8 mouse cellular contexts compared by ENCODE assay signal in the genomic region with DNA sequence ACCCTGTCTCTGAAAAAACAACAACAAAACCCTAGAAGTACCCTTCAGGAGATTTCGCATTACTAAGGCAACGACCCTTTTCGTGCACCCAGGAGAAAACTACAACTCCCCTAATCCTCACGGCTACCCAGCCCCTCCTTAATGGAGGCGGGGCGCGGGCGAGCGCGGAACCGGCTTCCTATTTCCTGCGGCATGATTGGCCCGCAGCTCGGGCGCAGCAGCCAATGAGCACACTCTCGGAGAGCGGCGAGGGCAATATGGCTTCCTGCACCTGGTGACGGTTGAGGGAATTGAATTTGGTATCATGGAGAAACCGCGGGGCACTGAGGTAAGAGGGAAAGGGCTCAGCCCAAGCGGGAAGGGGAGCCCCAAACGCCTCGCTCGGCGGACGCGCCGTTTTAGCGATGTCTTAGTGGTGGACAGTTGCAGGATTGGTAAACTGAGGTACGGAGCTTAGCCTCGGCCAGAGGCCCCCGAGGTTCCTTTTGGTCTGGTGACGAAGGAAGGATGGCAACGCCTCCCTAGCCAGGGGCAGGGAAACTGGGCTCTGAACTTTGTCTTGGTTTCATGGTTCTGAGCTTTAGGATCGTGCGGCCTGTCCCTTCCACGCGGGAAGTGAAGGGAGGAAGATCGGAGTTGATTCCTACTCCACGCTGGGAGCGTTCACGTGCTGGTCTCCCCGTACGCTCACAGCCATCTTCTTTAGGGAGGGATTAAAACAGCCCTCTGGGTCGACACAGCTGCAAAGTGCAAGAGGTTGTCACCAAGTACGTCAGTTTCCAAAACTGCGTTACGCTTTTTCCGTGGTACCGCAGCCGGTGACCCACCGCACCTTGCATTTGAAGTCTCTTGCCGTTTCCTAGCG. TPM values are rescaled to one million over a fixed set of nuclear protein-coding genes. Genes with fewer than 3 reads are reported as not detected.
DNase-seq lines count a peak whose midpoint lies in the region; ATAC-seq and TF ChIP-seq lines count a peak whose summit lies in the region.

A gene (plus strand): TSS at position 193 of the 865 bp plus-strand sequence.

- H3K9me3 ChIP-seq in embryonic facial prominence, embryonic 15.5 days (replicated peaks) = no peaks in the 10 kb centered on the region
- no peaks in the 10 kb centered on the region for H3K9me3 ChIP-seq in limb, embryonic 14.5 days (ENCODE audit: control insufficient read depth, low read length)
- H3K9me3 ChIP-seq in midbrain, postnatal 0 days (ENCODE audit: low read length) = no peaks in the 10 kb centered on the region

- H3K36me3 ChIP-seq in embryonic facial prominence, embryonic 15.5 days = peaks cover 18% of the 10 kb centered on the region
- peaks cover 18% of the 10 kb centered on the region for H3K36me3 ChIP-seq in limb, embryonic 14.5 days (ENCODE audit: control insufficient read depth, insufficient read depth, low read length)
- H3K36me3 ChIP-seq in midbrain, postnatal 0 days (ENCODE audit: insufficient read depth, low read length) = peaks cover 20% of the 10 kb centered on the region

- peak; percentile 93 for DNase-seq in 416B (ENCODE audit: low read depth)
- DNase-seq in heart, adult 8-10 months (ENCODE audit: low spot score) = peak; percentile 88
- DNase-seq in kidney, adult 9 months = peak; percentile 93
- DNase-seq in limb, embryonic 14.5 days (ENCODE audit: low spot score) = peak; percentile 93
- DNase-seq in midbrain, postnatal 0 days (ENCODE audit: low spot score) = peak; percentile 95
- peak; percentile 82 to 88 for DNase-seq in spleen, postnatal 14 days (ENCODE audit: low spot score in 2 of 2)

- peak within 1 kb of the TSS; percentile 69 for H3K9ac ChIP-seq in embryonic facial prominence, embryonic 15.5 days
- peak within 1 kb of the TSS; percentile 60 for H3K9ac ChIP-seq in limb, embryonic 14.5 days (ENCODE audit: low read depth, low read length, severe bottlenecking)
- H3K9ac ChIP-seq in midbrain, postnatal 0 days (replicated peaks; ENCODE audit: low read length, poor library complexity, severe bottlenecking) = peak within 1 kb of the TSS; percentile 72

- H3K27ac ChIP-seq in bone marrow, adult 2 months (ENCODE audit: control insufficient read depth, insufficient read depth, low read depth, low read length, poor library complexity) = peak within 1 kb of the TSS; percentile 66
- no peak within 1 kb of the TSS for H3K27ac ChIP-seq in embryonic facial prominence, embryonic 15.5 days (replicated peaks)
- H3K27ac ChIP-seq in limb, embryonic 14.5 days (replicated peaks; ENCODE audit: low read depth, low read length) = no peak within 1 kb of the TSS
- peak within 1 kb of the TSS; percentile 51; the same call in 1 of the 2 replicates for H3K27ac ChIP-seq in midbrain, postnatal 0 days (ENCODE audit: low read depth, low read length)

- TF ChIP-seq CTCF in bone marrow, adult 2 months (IDR thresholded peaks at IDR 0.05; ENCODE audit: control insufficient read depth, insufficient read depth, low read length) = 0 out of 2 replicates have a peak, but pooled peaks have one; percentile 13
- TF ChIP-seq CTCF in midbrain, postnatal 0 days (IDR thresholded peaks at IDR 0.05) = peak; percentile 58

- peak; percentile 97 for ATAC-seq in embryonic facial prominence, embryonic 15.5 days (ENCODE audit: insufficient number of reproducible peaks, low FRiP score, low TSS enrichment, low read depth)
- ATAC-seq in limb, embryonic 14.5 days (ENCODE audit: low FRiP score, low read depth) = peak; percentile 98
- peak; percentile 99 for ATAC-seq in midbrain, postnatal 0 days (ENCODE audit: low FRiP score)

- H3K4me1 ChIP-seq in bone marrow, adult 2 months (ENCODE audit: control insufficient read depth, insufficient read depth, low read length) = no peaks in the 10 kb centered on the region
- peaks cover 10% of the 10 kb centered on the region for H3K4me1 ChIP-seq in embryonic facial prominence, embryonic 15.5 days
- peaks cover 8% of the 10 kb centered on the region for H3K4me1 ChIP-seq in limb, embryonic 14.5 days (ENCODE audit: control insufficient read depth, insufficient read depth, low read length)
- peaks cover 6% of the 10 kb centered on the region; the same call in 1 of the 2 replicates for H3K4me1 ChIP-seq in midbrain, postnatal 0 days (ENCODE audit: insufficient read depth, low read length)

- peak; percentile 52; the same call in 1 of the 2 replicates for TF ChIP-seq POLR2A in bone marrow, adult 2 months (IDR thresholded peaks at IDR 0.05; ENCODE audit: borderline replicate concordance, control insufficient read depth, low read depth, low read length)
- no peak for TF ChIP-seq POLR2A in limb, embryonic 14.5 days (IDR thresholded peaks at IDR 0.05; ENCODE audit: borderline replicate concordance, extremely low read depth, insufficient read depth, insufficient read length)

- H3K4me3 ChIP-seq in bone marrow, adult 2 months (replicated peaks; ENCODE audit: control insufficient read depth, low read depth, low read length) = peak within 1 kb of the TSS; percentile 97
- peak within 1 kb of the TSS; percentile 86 for H3K4me3 ChIP-seq in embryonic facial prominence, embryonic 15.5 days (replicated peaks)
- H3K4me3 ChIP-seq in limb, embryonic 14.5 days (replicated peaks; ENCODE audit: low read length) = peak within 1 kb of the TSS; percentile 72
- H3K4me3 ChIP-seq in midbrain, postnatal 0 days (ENCODE audit: low read depth, low read length) = peak within 1 kb of the TSS; percentile 87

- under 1% methylated on average over 55 of the region's 55 CpGs for WGBS in bone marrow, adult 2 months
- WGBS in embryonic facial prominence, embryonic 15.5 days = under 1% methylated on average over 55 of the region's 55 CpGs
- under 1% methylated on average over 55 of the region's 55 CpGs for WGBS in limb, embryonic 14.5 days
- WGBS in midbrain, postnatal 0 days = under 1% methylated on average over 55 of the region's 55 CpGs

- H3K27me3 ChIP-seq in embryonic facial prominence, embryonic 15.5 days = no peaks in the 10 kb centered on the region
- H3K27me3 ChIP-seq in limb, embryonic 14.5 days (ENCODE audit: control insufficient read depth, insufficient read depth, low read length) = no peaks in the 10 kb centered on the region
- H3K27me3 ChIP-seq in midbrain, postnatal 0 days (ENCODE audit: insufficient read depth, low read length) = no peaks in the 10 kb centered on the region

- peak within 1 kb of the TSS; percentile 85 for H3K4me2 ChIP-seq in embryonic facial prominence, embryonic 15.5 days (replicated peaks)
- H3K4me2 ChIP-seq in limb, embryonic 14.5 days (replicated peaks; ENCODE audit: low read depth, low read length, severe bottlenecking) = peak within 1 kb of the TSS; percentile 79
- peak within 1 kb of the TSS; percentile 86 for H3K4me2 ChIP-seq in midbrain, postnatal 0 days (ENCODE audit: low read depth, low read length, poor library complexity, severe bottlenecking)

RNA-seq across cellular contexts. Expression of the gene that starts here (rescaled TPM):
- 8.8 and 18.6 TPM in 2 replicates for polyA plus RNA-seq in bone marrow, adult 2 months (2011; ENCODE audit: insufficient read depth, insufficient read length, low replicate concordance, missing spikeins)
- 18.0 and 20.0 TPM in 2 replicates for polyA plus RNA-seq in embryonic facial prominence, embryonic 15.5 days (2015; fragmentation: Nextera tagmentation; extraction: Ambion mirVana)
- 10 to 100 TPM; 10.6 to 17.0 (median 12.9) TPM for total RNA-seq in heart, adult 8-10 months (2022)
- 16.2 and 18.1 TPM in 2 replicates for polyA plus RNA-seq in limb, embryonic 14.5 days (2012; rRNA removed)
- polyA plus RNA-seq in limb, embryonic 14.5 days (2014; fragmentation: Nextera tagmentation; extraction: Ambion mirVana) = 14.5 and 15.9 TPM in 2 replicates
- 26.6 and 28.4 TPM in 2 replicates for total RNA-seq in midbrain, postnatal 0 days (2014; rRNA removed)
- 27.0 and 28.9 TPM in 2 replicates for polyA plus RNA-seq in midbrain, postnatal 0 days (2015; fragmentation: Nextera tagmentation; extraction: Ambion mirVana)

Comparison
In these comparisons a context has a peak if more than half of its experiments do, and no peak if none do; other contexts are left out.
1. H3K27ac ChIP-seq: peak in bone marrow, adult 2 months (single experiment) and midbrain, postnatal 0 days (single experiment); none in embryonic facial prominence, embryonic 15.5 days (single experiment) and limb, embryonic 14.5 days (single experiment).
2. Peak in every context shown above with its lines, with median percentiles within 50 percentile points of each other: DNase-seq, H3K4me3 ChIP-seq, ATAC-seq, H3K4me2 ChIP-seq and H3K9ac ChIP-seq.